Mouse (Mus musculus) MEL (cell line): ENCODE measurements at regions not wholly inside any gene's neighbourhood (a gene's known extent, or its start where the extent isn't known, plus 50 kb on each side); places are given as distances from the start of the nearest gene placed in this dataset.

ENCODE experiments used
- DNase-seq: peaks from one replicate; pipeline ENCODE4 v3.0.0; 2011; ENCODE audit warnings: low read depth, low spot score
- H3K27ac ChIP-seq: 2 replicates; pipeline ENCODE4 v1.5.1; 2012; ENCODE audit warnings: low read depth, mild to moderate bottlenecking, control low read depth, low read length, moderate library complexity; ENCODE audit not compliant: control insufficient read depth
- H3K27me3 ChIP-seq, 2 experiments: fragments of 150-350 bp in 1 of 2; sonication (generic) in 1 of 2; 2 replicates each; pipeline ENCODE4 v1.6.1; 2012; ENCODE audit warnings: low read length in 2 of 2, mild to moderate bottlenecking in 2 of 2, improper control_type of control experiment in 1 of 2, moderate library complexity in 1 of 2; ENCODE audit not compliant: insufficient read depth in 2 of 2, control insufficient read depth in 1 of 2
- H3K36me3 ChIP-seq, 2 experiments: 2 replicates each; pipeline ENCODE4 v1.6.1; 2012 to 2014; ENCODE audit warnings: low read length in 2 of 2, improper control_type of control experiment in 1 of 2, inconsistent platforms in 1 of 2, mild to moderate bottlenecking in 1 of 2; ENCODE audit not compliant: insufficient read depth in 2 of 2, control insufficient read depth in 1 of 2
- H3K4me1 ChIP-seq, 2 experiments: fragments of 150-350 bp in 1 of 2; sonication (generic) in 1 of 2; 2 replicates each; pipeline ENCODE4 v1.6.1; 2012; ENCODE audit warnings: low read length in 2 of 2, improper control_type of control experiment in 1 of 2, mild to moderate bottlenecking in 1 of 2; ENCODE audit not compliant: insufficient read depth in 2 of 2, control insufficient read depth in 1 of 2
- H3K4me3 ChIP-seq, 2 experiments: fragments of 150-350 bp in 1 of 2; sonication (generic) in 1 of 2; 2 replicates each; pipeline ENCODE4 v1.5.1; 2012; ENCODE audit warnings: low read depth in 2 of 2, low read length in 2 of 2, mild to moderate bottlenecking in 2 of 2, moderate library complexity in 2 of 2, control low read depth in 1 of 2, improper control_type of control experiment in 1 of 2; ENCODE audit not compliant: control insufficient read depth in 1 of 2, insufficient read depth in 1 of 2
- H3K79me2 ChIP-seq: 2 replicates; pipeline ENCODE4 v1.6.1; 2012; ENCODE audit warnings: mild to moderate bottlenecking, low read length, moderate library complexity; ENCODE audit not compliant: control insufficient read depth, poor library complexity, insufficient read depth
- H3K9ac ChIP-seq: 2 replicates; pipeline ENCODE4 v1.6.1; 2012; ENCODE audit warnings: low read depth, mild to moderate bottlenecking, control low read depth, low read length, moderate library complexity; ENCODE audit not compliant: control insufficient read depth, poor library complexity, severe bottlenecking
- H3K9me3 ChIP-seq: fragments of 150-350 bp; sonication (generic); replicated peaks from 2 replicates; pipeline ENCODE4 v1.6.1; 2012; ENCODE audit warnings: mild to moderate bottlenecking, low read length, improper control_type of control experiment, moderate library complexity; ENCODE audit not compliant: insufficient read depth
- EP300 ChIP-seq, 2 experiments: IDR thresholded peaks; 2 replicates each; pipeline ENCODE4 v1.6.1; 2011; ENCODE audit warnings: improper control_type of control experiment in 2 of 2, low read length in 2 of 2, low read depth in 1 of 2, mild to moderate bottlenecking in 1 of 2
- POLR2AphosphoS5 ChIP-seq: IDR thresholded peaks from 2 replicates; pipeline ENCODE4 v1.6.1; 2012; ENCODE audit warnings: low read depth, borderline replicate concordance, mild to moderate bottlenecking, inconsistent platforms, low read length, moderate library complexity, mixed read lengths

DNA sequence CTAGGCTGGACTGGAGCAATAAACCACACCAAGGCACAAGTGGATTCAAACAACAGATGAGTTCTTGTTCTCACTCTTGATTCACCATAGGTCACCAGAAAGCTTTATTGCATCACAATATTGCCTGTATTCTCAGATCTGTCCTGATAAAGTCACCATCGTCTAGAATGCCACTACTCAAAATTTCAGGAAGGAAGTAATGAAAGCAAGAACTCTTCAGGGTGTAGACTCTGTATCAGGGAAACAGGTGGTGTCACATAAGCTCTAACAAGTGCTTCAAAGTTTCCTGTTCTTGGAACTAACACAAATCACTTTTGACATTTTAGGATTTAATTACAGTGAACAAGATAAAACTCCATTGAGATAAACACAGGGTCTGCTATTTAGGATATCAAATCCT, 52.2 kb upstream of the Tars start:
- no peaks in the 10 kb centered on the region for H3K36me3 ChIP-seq
- H3K27me3 ChIP-seq: no peaks in the 10 kb centered on the region; a peak in 1 of 4 replicates
- H3K9me3 ChIP-seq: no peaks in the 10 kb centered on the region
- DNase-seq: no peak
- H3K27ac ChIP-seq: no peak overlapping the region
- no peaks in the 10 kb centered on the region for H3K4me1 ChIP-seq
- no peak overlapping the region for H3K4me3 ChIP-seq
- TF ChIP-seq POLR2AphosphoS5: no peak
- no peak for TF ChIP-seq EP300 (IDR thresholded peaks at IDR 0.05; ENCODE audit: low read depth in 1 of 2, low read length in 2 of 2)
- H3K9ac ChIP-seq: no peak overlapping the region
- no peaks in the 10 kb centered on the region for H3K79me2 ChIP-seq
